Mouse (Mus musculus) liver, embryonic 14.5 days (tissue): Measurements from ENCODE around the gene Rdh9.
"Not testable (repeated sequence)": the region's sequence is repeated elsewhere in the genome, so short reads cannot be mapped to it uniquely, and the experiment has no call there.

Experiments used
- CTCF ChIP-seq: IDR thresholded peaks from 2 replicates; pipeline ENCODE4 v1.5.1; 2016; ENCODE audit warnings: antibody characterized with exemption, low read depth, control low read depth
- EP300 ChIP-seq: IDR thresholded peaks from 2 replicates; pipeline ENCODE4 v1.6.1; 2016; ENCODE audit warnings: antibody characterized with exemption, low read depth

GRCm38 (mm10) chr10:127817268-127817910 lies 41.2 kb downstream of the Rdh9 start:
- TF ChIP-seq CTCF, EP300: not testable (repeated sequence)
